Mouse (Mus musculus) embryonic fibroblast, embryonic 13.5 days (primary cell): ENCODE results near the gene Pjvk. TPM values are rescaled to one million over a fixed set of nuclear protein-coding genes. Genes with fewer than 3 reads are reported as not detected.

Experiments used
- H3K27ac ChIP-seq: 2 replicates; pipeline ENCODE4 v1.5.1; 2012; ENCODE audit warnings: low read length, control low read depth, inconsistent platforms; ENCODE audit not compliant: insufficient read depth
- H3K4me1 ChIP-seq: 2 replicates; pipeline ENCODE4 v1.6.1; 2011; ENCODE audit warnings: low read length; ENCODE audit not compliant: control insufficient read depth, insufficient read depth
- H3K4me3 ChIP-seq: 2 replicates; pipeline ENCODE4 v1.5.1; 2011; ENCODE audit warnings: mild to moderate bottlenecking, control low read depth, low read length; ENCODE audit not compliant: insufficient read depth
- CTCF ChIP-seq: IDR thresholded peaks from 2 replicates; pipeline ENCODE4 v1.5.1; 2011; ENCODE audit warnings: mild to moderate bottlenecking, control low read depth, low read length, moderate library complexity, borderline replicate concordance; ENCODE audit not compliant: insufficient read depth
- POLR2A ChIP-seq: IDR thresholded peaks from 2 replicates; pipeline ENCODE4 v1.6.1; 2011; ENCODE audit warnings: low read depth, mild to moderate bottlenecking, control low read depth, low read length, moderate library complexity
- polyA plus RNA-seq: library from polyadenylated mRNA; stranded (reverse); fragments of >200 nt; gene quantifications from 2 replicates; pipeline ENCODE4 v1.2.4, GENCODE M21; 2011; ENCODE audit warnings: low read depth; ENCODE audit not compliant: missing spikeins, insufficient read length

Gene Pjvk
- polyA plus RNA-seq, 1 experiment = not detected

DNA sequence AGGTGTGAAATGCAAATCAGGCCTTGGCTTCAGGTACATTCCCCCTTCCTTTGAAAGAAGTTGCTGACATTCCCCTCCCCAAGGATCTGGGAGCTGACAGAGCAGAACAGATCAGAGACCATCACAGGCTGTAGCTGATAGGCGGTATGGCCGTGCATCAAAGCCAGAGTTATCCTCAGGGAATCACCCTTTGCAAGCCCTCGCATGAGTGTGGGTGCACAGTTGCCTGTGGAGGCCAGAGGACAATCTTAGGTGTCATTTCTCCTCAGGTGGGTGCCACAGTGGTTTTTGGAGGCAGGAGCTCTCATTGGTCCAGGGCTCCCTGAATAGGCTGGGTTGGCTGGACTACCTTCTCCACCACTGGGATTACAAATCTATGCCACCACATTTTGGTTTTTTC is 53.9 kb downstream of the Pjvk start:
- H3K27ac ChIP-seq = no peak overlapping the region
- TF ChIP-seq POLR2A (no peak), CTCF (no peak)
- H3K4me1 ChIP-seq = no peaks in the 10 kb centered on the region
- no peak overlapping the region for H3K4me3 ChIP-seq

DNA sequence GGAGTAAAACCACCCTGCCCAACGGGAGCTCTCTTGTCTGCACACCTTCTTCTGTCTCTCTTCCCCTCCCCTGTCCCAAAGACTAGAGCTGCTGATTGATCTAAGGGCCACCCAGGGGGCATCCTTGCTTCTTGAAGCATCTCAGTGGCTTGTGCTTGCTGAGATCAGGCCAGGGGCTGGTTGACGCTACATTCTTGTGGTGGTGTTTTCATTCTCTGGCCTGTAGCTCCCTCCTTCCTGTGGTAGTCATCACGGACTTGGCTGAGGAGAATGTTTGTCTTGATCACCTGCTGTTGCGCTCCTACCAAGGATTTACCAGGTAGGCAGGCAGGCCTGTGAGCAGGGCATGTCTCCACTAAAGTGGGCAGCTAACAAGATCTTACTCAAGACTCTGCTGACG is 54.5 kb downstream of the Pjvk start:
- TF ChIP-seq CTCF (no peak), POLR2A (no peak)
- Histone ChIP-seq H3K4me1 (no peaks in the 10 kb centered on the region), H3K27ac (no peak overlapping the region), H3K4me3 (no peak overlapping the region)

GRCm38 (mm10) chr2:76705655-76706054 is 57.4 kb downstream of the Pjvk start:
- Histone ChIP-seq H3K27ac (no peak overlapping the region), H3K4me3 (no peak overlapping the region), H3K4me1 (no peaks in the 10 kb centered on the region)
- TF ChIP-seq CTCF = no peak
- no peak for TF ChIP-seq POLR2A

Other genes with a start within 250 kb of the Pjvk start
- 6.1 and 6.9 TPM in 2 replicates for gene Osbpl6, start 242.0 kb upstream of the Pjvk start, polyA plus RNA-seq
- 29.2 and 35.1 TPM in 2 replicates for gene Prkra, start 461 bp upstream of the Pjvk start, polyA plus RNA-seq
- 93.4 and 122 TPM in 2 replicates for gene Fkbp7, start 24.6 kb downstream of the Pjvk start, polyA plus RNA-seq
- 41.0 and 47.5 TPM in 2 replicates for gene Plekha3, start 26.8 kb downstream of the Pjvk start, polyA plus RNA-seq